Mouse (Mus musculus): ENCODE measurements at regions not wholly inside any gene's neighbourhood (a gene's known extent, or its start where the extent isn't known, plus 50 kb on each side); places are given as distances from the start of the nearest gene placed in this dataset.

- Histone ChIP-seq H3K4me1 (ENCODE audit: control insufficient read depth, insufficient read depth, low read length) (no peaks in the 10 kb centered on the region), H3K4me3 (ENCODE audit: low read depth, low read length) (no peak overlapping the region), H3K27ac (ENCODE audit: low read depth, low read length) (no peak overlapping the region), H3K4me2 (ENCODE audit: low read depth, low read length) (no peak overlapping the region), H3K36me3 (ENCODE audit: control insufficient read depth, insufficient read depth, low read length) (no peaks in the 10 kb centered on the region), H3K9ac (replicated peaks; ENCODE audit: low read depth, low read length) (no peak overlapping the region), H3K27me3 (ENCODE audit: control insufficient read depth, insufficient read depth, low read length) (no peaks in the 10 kb centered on the region), H3K9me3 (ENCODE audit: control insufficient read depth, low read length) (no peaks in the 10 kb centered on the region)
- WGBS = 84% methylated on average over 6 of the region's 6 CpGs
- ATAC-seq (ENCODE audit: low read depth) = no peak
Measured at GRCm38 (mm10) chr16:25220552-25220951, 66.1 kb upstream of the Tprg start.

GRCm38 (mm10) chr16:25224801-25225200 lies 61.8 kb upstream of the Tprg start:
- Histone ChIP-seq H3K27me3 (ENCODE audit: control insufficient read depth, insufficient read depth, low read length) (no peaks in the 10 kb centered on the region), H3K9ac (replicated peaks; ENCODE audit: low read depth, low read length) (no peak overlapping the region), H3K27ac (ENCODE audit: low read depth, low read length) (no peak overlapping the region), H3K4me1 (ENCODE audit: control insufficient read depth, insufficient read depth, low read length) (no peaks in the 10 kb centered on the region), H3K9me3 (ENCODE audit: control insufficient read depth, low read length) (no peaks in the 10 kb centered on the region), H3K36me3 (ENCODE audit: control insufficient read depth, insufficient read depth, low read length) (no peaks in the 10 kb centered on the region), H3K4me2 (ENCODE audit: low read depth, low read length) (no peak overlapping the region), H3K4me3 (ENCODE audit: low read depth, low read length) (no peak overlapping the region)
- ATAC-seq (ENCODE audit: low read depth) = no peak
